Mouse (Mus musculus) hindbrain, embryonic 12.5 days (tissue): ENCODE data around the gene Tpk1. TPM values are rescaled to one million over a fixed set of nuclear protein-coding genes. Genes with fewer than 3 reads are reported as not detected.

Source experiments
- ATAC-seq: fragments of 200-750 bp; cut with Nextera tagmentation; 2 replicates; pipeline ENCODE4 v1.8.0; 2017; ENCODE audit warnings: moderate TSS enrichment; ENCODE audit not compliant: low FRiP score
- H3K27ac ChIP-seq: fragments of 300-500 bp; sonication (generic); 2 replicates; pipeline ENCODE4 v1.5.1; 2016; ENCODE audit warnings: mild to moderate bottlenecking
- H3K27me3 ChIP-seq: fragments of 300-500 bp; sonication (generic); 2 replicates; pipeline ENCODE4 v1.6.1; 2016; ENCODE audit warnings: mild to moderate bottlenecking
- H3K36me3 ChIP-seq: fragments of 300-500 bp; sonication (generic); 2 replicates; pipeline ENCODE4 v1.6.1; 2016; ENCODE audit warnings: mild to moderate bottlenecking
- H3K4me1 ChIP-seq: fragments of 300-500 bp; sonication (generic); 2 replicates; pipeline ENCODE4 v1.6.1; 2016
- H3K4me2 ChIP-seq: fragments of 300-500 bp; sonication (generic); replicated peaks from 2 replicates; pipeline ENCODE4 v1.6.1; 2016; ENCODE audit warnings: mild to moderate bottlenecking
- H3K4me3 ChIP-seq: fragments of 300-500 bp; sonication (generic); 2 replicates; pipeline ENCODE4 v1.5.1; 2016; ENCODE audit warnings: mild to moderate bottlenecking
- H3K9ac ChIP-seq: fragments of 300-500 bp; sonication (generic); 2 replicates; pipeline ENCODE4 v1.6.1; 2016; ENCODE audit warnings: mild to moderate bottlenecking, moderate library complexity
- H3K9me3 ChIP-seq: fragments of 300-500 bp; sonication (generic); replicated peaks from 2 replicates; pipeline ENCODE4 v1.6.1; 2016; ENCODE audit warnings: mild to moderate bottlenecking
- WGBS: fragments of 180-500 bp; shearing (Covaris S2); methylation state at CpG from one replicate; pipeline ENCODE4 v1.1.7; 2016; 5-methylcytosine and 5-hydroxymethylcytosine counted together
- polyA plus RNA-seq: library from polyadenylated mRNA; unstranded; fragments of >200 nt; fragmentation: Nextera tagmentation; extraction: Ambion mirVana; gene quantifications from 2 replicates; pipeline ENCODE4 v1.2.1, GENCODE M21; 2016

Tpk1 gene
- 5.7 and 7.2 TPM in 2 replicates for polyA plus RNA-seq

DNA sequence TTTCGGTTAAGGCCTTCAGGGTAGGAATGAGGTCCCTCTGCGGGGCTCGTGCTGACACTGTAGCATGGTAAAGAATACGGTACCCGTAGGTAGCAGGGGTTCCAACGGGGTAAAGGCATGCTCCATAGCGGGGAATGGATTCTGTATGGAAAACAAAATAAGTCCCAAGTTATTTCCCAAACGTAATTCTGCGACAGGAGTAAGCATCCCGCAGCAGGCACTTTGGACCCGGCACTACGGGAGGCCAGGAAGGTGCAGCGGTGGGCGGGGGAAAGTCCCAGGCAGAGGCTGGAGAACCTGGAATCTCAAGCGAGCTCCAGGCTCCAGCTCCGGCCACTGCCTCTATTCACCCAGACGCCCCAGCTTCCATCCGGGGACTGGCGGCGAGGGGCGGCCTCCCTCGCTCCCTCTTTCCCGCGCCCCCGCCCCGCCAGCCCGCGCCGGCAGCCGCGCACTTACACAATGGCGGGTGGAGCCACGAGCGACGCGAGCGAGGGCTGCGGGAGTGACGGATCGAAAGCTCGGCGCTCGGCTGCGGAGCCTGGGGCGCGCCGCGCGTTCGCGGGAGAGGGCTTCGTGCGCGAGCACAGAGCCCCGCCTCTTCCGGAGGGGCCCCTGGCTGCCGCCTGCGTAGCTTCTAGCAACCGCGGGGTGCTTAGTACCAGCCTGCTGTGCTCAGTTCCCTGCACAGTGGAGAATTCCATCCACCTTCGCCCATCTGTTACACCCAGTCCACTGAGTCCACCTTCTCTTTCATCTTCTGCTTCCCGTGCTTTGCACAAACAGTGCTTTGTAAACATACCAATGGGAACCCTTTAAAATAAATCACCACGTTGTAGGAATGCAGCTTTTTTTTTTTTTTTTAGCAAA is at the start of gene Tpk1:
Gene Tpk1 (minus strand): TSS at position 602 of the 870 bp plus-strand sequence.
- Histone ChIP-seq H3K36me3 (no peaks in the 10 kb centered on the region), H3K27ac (peak within 1 kb of the TSS; percentile 95), H3K4me3 (peak within 1 kb of the TSS; percentile 53), H3K4me1 (no peaks in the 10 kb centered on the region; the same call in 1 of the 2 replicates), H3K27me3 (no peaks in the 10 kb centered on the region), H3K9me3 (no peaks in the 10 kb centered on the region), H3K9ac (peak within 1 kb of the TSS; percentile 77), H3K4me2 (peak within 1 kb of the TSS; percentile 65)
- ATAC-seq = peak; percentile 99
- WGBS = 1% methylated on average over 61 of the region's 63 CpGs

DNA sequence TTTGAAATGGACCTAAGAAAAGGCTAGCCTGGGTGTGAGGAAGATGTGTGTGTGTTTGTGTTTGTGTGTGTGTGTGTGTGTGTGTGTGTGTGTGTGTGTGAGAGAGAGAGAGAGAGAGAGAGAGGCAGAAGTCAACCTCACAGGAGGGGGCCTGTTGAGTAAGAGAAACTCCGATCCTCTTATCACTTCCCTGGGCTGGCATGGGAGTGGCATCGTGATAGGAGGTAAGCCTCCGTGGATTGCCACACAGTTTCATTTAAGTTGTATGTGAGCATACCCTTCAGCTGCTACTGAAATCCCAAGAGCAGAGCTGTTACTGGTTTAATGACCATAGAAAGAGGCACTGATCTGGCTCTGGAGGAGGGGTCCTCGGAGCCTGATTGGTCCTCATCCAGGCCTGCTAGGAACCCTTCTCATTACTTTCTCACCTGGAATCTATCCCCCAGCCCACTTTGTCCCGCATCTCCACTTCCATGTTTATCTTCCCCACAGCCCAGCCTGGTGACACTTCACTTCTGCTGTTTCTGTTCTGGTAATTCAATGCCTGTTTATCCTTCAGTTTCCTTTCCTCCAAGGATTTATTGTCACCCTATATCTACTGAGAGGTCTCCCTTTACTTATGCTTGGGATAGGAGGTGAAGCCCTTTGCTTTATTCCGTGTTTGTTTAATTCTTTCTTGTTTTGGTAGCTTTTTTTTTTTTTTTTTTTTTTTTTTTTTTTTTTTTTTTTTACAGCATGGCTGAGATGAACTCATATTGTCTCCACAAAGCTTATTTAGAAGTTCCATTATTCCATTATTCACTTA is 36.9 kb upstream of the Tpk1 start:
- H3K9ac ChIP-seq = no peak overlapping the region
- H3K27me3 ChIP-seq = no peaks in the 10 kb centered on the region
- H3K4me1 ChIP-seq = no peaks in the 10 kb centered on the region
- H3K36me3 ChIP-seq = no peaks in the 10 kb centered on the region
- H3K4me3 ChIP-seq = no peak overlapping the region
- 79% methylated on average over 6 of the region's 6 CpGs for WGBS
- no peak overlapping the region for H3K27ac ChIP-seq
- H3K4me2 ChIP-seq = no peak overlapping the region
- no peaks in the 10 kb centered on the region for H3K9me3 ChIP-seq
- no peak for ATAC-seq

DNA sequence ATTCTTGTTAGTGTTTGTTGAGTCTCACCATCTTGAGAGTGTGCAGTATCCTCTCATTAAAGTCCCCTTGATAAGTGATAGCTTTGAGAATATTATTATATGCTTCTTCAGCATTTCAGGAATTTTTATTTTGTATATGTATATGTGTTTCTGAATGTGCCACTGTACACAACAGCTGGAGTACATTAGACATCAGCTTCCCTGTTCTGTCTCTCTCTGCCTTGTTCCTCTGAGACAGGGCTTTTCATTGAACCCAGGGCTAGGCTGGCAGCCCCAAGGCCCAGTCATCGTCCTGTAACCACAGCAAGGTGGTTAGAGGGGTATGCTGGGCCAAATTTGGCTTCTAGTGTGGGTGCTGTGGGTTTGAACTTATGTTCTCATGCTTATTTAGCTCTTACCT is 25.8 kb upstream of the Tpk1 start:
- no peak overlapping the region for H3K27ac ChIP-seq
- H3K36me3 ChIP-seq = no peaks in the 10 kb centered on the region
- no peaks in the 10 kb centered on the region for H3K9me3 ChIP-seq
- ATAC-seq = no peak
- no peak overlapping the region for H3K4me2 ChIP-seq
- H3K27me3 ChIP-seq = no peaks in the 10 kb centered on the region
- WGBS = 75% methylated on average over 1 of the region's 1 CpGs
- H3K4me1 ChIP-seq = no peaks in the 10 kb centered on the region
- H3K4me3 ChIP-seq = no peak overlapping the region
- H3K9ac ChIP-seq = no peak overlapping the region

DNA sequence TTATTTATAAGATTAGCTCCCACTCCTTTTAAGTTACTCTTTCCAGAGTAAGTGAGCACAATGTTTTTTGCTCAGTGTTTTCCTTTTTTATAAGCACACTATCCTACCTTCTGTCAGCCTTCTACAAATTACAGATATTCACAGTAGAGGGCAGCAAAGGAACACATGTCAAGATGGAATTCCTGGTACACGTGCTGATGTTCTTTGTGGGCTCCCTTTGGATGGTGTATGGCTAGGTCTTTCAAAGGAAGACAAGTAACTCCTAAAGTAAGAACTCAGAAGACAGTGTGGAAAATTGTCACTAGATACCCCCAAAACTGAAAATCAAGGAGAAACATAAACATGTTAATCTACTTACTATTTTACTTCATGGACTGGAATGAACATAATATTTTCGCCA is 19.9 kb upstream of the Tpk1 start:
- Histone ChIP-seq H3K27ac (no peak overlapping the region), H3K36me3 (no peaks in the 10 kb centered on the region), H3K4me3 (no peak overlapping the region), H3K9ac (no peak overlapping the region), H3K4me1 (no peaks in the 10 kb centered on the region), H3K27me3 (no peaks in the 10 kb centered on the region), H3K4me2 (no peak overlapping the region), H3K9me3 (no peaks in the 10 kb centered on the region)
- peak; percentile 68; the same call in 1 of the 2 replicates for ATAC-seq
- WGBS = 46% methylated on average over 2 of the region's 2 CpGs

DNA sequence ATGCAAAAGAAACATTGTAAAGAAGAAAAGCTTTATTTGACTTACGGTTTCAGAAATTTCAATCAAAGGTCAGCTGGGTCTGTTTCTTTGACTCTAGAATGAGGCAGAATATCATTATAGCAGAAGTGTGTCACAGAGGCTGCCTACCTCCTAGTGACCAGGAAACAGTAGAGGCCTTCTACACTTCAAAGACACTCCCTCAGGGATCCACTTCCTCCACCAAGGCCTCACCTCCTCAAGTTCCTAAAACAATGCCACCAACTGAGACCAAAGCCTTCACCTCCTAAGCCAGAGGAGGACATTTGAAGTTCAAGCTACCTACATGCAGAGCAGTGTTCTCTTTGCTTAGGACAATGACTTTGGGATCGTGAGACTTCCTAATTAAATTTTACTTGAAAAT is 16.5 kb upstream of the Tpk1 start:
- WGBS = 46% methylated on average over 2 of the region's 2 CpGs
- no peaks in the 10 kb centered on the region for H3K9me3 ChIP-seq
- H3K27ac ChIP-seq = no peak overlapping the region
- H3K27me3 ChIP-seq = no peaks in the 10 kb centered on the region
- H3K4me1 ChIP-seq = no peaks in the 10 kb centered on the region
- no peaks in the 10 kb centered on the region for H3K36me3 ChIP-seq
- H3K4me3 ChIP-seq = no peak overlapping the region
- no peak overlapping the region for H3K9ac ChIP-seq
- no peak for ATAC-seq
- H3K4me2 ChIP-seq = no peak overlapping the region

DNA sequence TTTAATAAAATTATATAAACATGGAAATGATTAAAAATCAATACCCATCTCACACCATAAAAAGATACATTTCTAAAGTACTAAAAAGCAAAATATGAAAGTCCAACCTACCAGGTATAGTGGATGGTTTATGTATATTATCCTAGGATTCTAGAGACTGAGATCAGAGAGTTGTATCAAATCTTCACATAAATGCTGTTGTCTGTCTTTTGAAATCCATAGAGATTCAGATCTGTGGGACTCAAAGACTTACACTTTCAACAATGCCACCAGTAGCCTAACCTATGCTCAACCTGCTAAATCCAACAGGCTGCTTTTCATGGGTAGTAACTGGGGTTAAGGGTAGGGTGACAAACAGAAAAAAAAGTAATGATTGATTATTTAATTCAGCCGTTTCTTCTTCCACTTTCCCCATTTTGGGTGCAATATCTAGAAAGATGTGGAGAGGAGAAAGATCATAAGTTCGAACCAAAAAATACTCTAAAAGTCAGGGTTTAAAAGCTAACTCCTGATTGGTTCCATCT is 12.7 kb upstream of the Tpk1 start:
- H3K4me3 ChIP-seq = no peak overlapping the region
- no peaks in the 10 kb centered on the region for H3K36me3 ChIP-seq
- H3K27ac ChIP-seq = no peak overlapping the region
- ATAC-seq = no peak
- 88% methylated on average over 2 of the region's 2 CpGs for whole genome bisulfite sequencing
- H3K27me3 ChIP-seq = no peaks in the 10 kb centered on the region
- no peaks in the 10 kb centered on the region for H3K4me1 ChIP-seq
- no peak overlapping the region for H3K4me2 ChIP-seq
- no peak overlapping the region for H3K9ac ChIP-seq
- H3K9me3 ChIP-seq = no peaks in the 10 kb centered on the region

DNA sequence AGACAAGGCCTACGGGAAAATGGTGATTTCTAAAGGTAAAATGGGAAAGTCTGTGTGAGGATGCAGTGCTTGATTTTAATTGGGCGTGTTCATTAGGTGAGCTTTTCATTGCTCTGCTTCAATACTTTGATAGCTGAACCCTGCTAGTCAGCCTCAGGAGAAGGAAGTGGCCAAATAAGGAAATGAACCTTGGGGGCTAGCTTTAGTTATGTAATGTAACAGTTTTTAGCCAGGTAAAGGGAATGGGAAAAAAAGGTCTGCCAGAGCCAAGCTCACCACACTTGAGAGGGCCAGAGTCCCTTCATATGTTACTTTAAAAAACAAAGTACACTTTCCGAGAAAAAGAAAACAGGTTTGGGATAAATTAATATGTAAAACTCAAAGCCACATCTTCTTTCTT is 11.5 kb upstream of the Tpk1 start:
- Histone ChIP-seq H3K9me3 (no peaks in the 10 kb centered on the region), H3K27ac (no peak overlapping the region), H3K27me3 (no peaks in the 10 kb centered on the region), H3K4me2 (no peak overlapping the region), H3K4me3 (no peak overlapping the region), H3K4me1 (no peaks in the 10 kb centered on the region), H3K9ac (no peak overlapping the region), H3K36me3 (no peaks in the 10 kb centered on the region)
- ATAC-seq = no peak
- 80% methylated on average over 3 of the region's 3 CpGs for WGBS

DNA sequence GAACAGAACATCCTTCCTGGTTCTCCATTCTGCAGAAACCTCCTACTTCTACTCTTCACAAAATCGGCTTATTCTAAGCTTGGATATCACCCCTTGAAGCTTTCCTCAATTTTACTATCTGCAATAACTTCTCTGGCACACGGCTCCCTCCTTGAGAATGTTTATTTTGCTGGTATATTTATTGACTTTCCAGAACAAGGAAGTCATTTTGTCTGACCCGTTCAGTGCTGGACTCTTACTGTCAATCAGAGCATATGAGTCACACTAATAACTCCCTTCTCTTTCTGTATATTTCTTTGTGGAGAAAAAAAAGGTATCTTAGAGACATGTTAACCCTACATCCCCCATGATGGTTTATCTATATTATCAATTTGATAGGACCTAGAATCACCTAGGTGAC is 10.1 kb upstream of the Tpk1 start:
- 77% methylated on average over 3 of the region's 3 CpGs for WGBS
- no peak overlapping the region for H3K27ac ChIP-seq
- H3K4me3 ChIP-seq = no peak overlapping the region

DNA sequence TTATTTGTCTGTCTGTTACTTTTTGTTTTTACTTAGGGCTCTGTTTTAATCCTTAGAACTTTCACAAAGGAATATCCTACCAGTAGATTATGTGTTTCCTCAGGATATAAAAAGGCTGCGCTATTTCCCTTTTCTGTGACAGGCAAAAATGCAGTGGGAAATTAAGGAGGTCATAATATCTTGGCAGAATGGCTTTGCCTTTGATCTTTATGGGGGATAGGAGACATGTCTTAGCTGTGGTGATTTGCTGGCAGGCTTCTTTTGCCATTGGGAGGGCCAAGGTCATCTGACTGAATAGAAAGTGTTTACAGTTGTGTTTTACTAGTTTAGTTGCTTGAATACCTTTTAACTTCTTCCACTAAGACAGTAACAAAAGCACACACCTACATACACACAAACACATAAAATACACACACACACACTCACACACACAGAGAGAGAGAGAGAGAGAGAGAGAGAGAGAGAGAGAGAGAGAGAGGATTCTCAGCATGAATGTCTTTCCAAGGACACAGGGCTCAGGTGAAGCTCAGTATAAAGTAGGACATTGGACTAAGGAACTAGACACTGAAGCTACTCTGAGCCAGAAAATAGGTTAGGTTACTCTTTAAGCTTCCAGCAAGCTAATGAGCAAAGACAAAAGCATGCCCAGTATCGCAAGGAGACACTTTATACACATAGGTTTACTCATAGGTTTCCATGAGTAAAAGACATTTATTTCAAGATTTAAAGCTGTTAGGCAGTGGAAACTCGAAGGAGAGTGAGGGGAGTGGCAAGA is 9.1 kb upstream of the Tpk1 start:
- no peaks in the 10 kb centered on the region for H3K36me3 ChIP-seq
- no peaks in the 10 kb centered on the region for H3K9me3 ChIP-seq
- ATAC-seq = no peak
- H3K4me3 ChIP-seq = no peak overlapping the region
- no peak overlapping the region for H3K4me2 ChIP-seq
- no peak overlapping the region for H3K27ac ChIP-seq
- no peak overlapping the region for H3K9ac ChIP-seq
- WGBS = 71% methylated on average over 3 of the region's 3 CpGs
- no peaks in the 10 kb centered on the region for H3K4me1 ChIP-seq
- H3K27me3 ChIP-seq = no peaks in the 10 kb centered on the region

More for the DNA sequence above, 10.1 kb upstream of the Tpk1 start:
- H3K27me3 ChIP-seq = no peaks in the 10 kb centered on the region
- ATAC-seq = no peak
- H3K4me2 ChIP-seq = no peak overlapping the region
- no peaks in the 10 kb centered on the region for H3K4me1 ChIP-seq
- no peaks in the 10 kb centered on the region for H3K9me3 ChIP-seq
- H3K36me3 ChIP-seq = no peaks in the 10 kb centered on the region
- H3K9ac ChIP-seq = no peak overlapping the region

DNA sequence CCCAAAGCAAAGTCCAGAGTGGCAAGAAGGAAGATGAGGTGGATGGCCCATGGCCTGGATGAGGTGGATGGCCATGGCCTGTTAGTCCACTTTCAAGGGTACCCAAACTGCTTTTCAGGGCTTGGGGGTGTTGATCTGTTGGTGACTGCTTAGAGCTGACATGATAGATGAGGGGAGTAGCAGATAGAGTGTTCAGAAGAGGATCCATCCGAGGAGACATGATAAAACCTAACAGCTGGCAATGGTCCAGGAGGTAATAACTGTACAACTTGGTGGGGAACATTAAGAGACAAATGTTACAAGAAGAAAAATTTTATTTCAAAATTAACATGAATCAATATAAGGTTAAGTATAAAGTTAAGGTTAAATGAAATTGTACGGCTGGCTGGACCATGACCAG is 4.9 kb upstream of the Tpk1 start:
- Histone ChIP-seq H3K4me2 (no peak overlapping the region), H3K27ac (no peak overlapping the region), H3K27me3 (no peaks in the 10 kb centered on the region), H3K9me3 (no peaks in the 10 kb centered on the region), H3K4me1 (no peaks in the 10 kb centered on the region), H3K9ac (no peak overlapping the region), H3K36me3 (no peaks in the 10 kb centered on the region), H3K4me3 (no peak overlapping the region)
- WGBS = 82% methylated on average over 2 of the region's 2 CpGs
- no peak for ATAC-seq

DNA sequence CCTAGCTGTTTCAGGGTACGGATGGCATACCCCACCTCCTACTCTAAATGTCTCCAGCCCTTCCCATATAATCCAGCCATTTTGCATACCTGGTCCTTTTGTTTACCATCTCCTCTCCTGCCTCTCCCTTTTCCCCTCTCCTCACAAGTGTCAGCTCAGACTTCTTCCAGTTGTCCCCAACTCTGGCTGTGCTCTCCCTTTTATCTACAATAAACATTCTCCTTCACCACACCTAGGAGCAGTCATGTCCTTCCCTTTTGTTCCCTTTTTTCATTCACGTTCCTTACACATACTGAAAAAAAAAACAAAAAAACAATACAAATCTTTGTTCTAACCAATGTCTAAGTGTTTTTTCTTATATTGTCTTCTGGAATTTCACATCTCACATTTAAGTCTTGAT is 1.6 kb upstream of the Tpk1 start:
- Histone ChIP-seq H3K27ac (no peak overlapping the region), H3K9ac (no peak overlapping the region), H3K9me3 (no peaks in the 10 kb centered on the region), H3K4me1 (no peaks in the 10 kb centered on the region; the same call in 1 of the 2 replicates), H3K36me3 (no peaks in the 10 kb centered on the region), H3K4me3 (no peak overlapping the region), H3K4me2 (no peak overlapping the region), H3K27me3 (no peaks in the 10 kb centered on the region)
- no peak for ATAC-seq
- WGBS = 94% methylated on average over 2 of the region's 2 CpGs
